Mouse (Mus musculus): ENCODE data around the gene Ets1.

Ets1 gene

DNA sequence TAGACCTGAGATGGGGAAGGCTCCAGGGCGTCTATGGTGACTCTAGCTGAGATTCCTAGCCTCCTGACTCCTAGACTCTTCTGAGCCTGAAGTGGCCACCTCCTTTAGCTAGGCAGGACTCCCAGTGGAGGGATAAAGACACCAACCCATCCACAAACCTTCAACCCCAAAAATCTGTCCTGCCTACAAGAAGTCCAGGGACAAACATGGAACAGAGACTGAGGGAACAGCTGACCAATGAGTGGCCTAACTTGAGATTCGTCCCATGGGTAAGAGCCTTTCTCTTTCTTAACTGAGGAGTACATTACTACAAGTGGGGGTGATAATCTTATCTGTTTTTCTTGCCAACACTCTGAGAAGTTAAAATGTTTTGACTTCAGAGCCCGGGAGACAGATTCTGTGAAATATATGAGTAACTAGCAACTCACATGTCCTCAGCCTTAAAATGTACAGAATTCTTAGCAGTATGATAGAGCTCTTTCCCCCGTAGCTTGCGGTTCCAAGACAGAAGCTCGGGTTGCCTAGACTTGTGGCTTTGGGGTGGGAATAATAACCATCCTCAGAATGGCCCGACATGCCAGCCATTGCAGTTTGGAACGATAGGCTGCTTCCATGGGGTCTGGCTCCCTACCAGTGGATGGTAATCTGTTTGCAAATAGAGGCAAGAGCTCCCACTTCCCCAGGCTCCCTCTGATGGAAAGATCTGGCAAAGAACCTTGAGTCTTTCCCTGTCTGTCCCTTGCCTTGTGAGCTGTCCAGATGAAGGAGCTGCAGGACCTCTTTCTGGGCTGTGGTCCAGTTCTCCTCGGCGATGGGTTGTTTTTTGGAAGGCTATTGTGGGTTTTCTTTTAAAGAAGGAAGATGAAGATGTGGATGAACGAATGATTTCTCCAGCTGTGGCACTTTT, 30.8 kb downstream of the Ets1 start:
- no peak for DNase-seq (ENCODE audit: low spot score)

DNA sequence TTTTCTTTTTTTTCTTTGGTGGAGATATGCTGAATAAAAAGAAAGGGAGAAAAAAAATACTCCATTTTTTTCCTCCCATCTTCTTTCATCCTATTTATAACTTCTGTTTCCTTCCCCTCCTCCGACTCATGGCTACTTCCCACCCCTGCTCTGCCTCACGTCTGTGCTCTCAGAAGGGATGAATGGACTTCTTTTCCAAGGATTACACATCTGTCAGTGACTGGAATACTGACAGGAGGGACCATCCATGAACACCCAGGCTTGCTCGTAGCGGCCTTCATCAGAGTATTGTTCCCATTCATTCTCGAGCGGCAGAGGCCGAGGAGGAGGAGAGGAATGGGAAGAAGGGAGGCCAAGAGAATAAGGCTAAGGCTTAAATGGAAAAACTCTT, 31.5 kb downstream of the Ets1 start:
- DNase-seq (ENCODE audit: low spot score) = no peak

DNA sequence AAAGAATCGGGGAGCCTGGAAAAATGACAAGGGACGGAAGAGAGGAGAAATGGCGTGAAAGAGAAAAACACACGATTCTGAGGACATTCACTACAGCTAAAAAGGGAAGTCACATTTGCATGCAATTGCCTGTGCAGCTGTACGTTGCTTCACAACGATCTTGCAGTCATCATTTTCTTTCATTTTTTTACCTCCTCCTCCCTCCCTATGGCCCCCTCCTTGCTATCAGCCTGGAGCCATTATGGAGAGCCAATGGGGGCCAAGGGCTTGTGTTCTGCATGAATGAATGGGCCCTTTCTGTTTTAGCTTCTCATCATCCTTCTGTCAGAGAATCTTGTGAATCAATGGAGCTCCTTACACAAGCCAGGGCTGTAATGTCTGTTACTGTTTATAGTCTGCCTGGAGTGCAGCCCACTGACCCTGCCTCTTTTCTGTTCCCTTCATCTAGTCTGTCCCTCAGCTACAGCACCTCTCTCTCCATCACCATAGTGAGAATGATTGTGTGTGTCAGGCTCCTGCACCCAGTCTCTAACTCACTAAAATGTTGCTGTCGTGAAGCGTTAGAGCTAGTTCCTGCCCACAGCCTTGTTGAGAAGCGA, 32.2 kb downstream of the Ets1 start:
- DNase-seq (ENCODE audit: low spot score) = no peak

DNA sequence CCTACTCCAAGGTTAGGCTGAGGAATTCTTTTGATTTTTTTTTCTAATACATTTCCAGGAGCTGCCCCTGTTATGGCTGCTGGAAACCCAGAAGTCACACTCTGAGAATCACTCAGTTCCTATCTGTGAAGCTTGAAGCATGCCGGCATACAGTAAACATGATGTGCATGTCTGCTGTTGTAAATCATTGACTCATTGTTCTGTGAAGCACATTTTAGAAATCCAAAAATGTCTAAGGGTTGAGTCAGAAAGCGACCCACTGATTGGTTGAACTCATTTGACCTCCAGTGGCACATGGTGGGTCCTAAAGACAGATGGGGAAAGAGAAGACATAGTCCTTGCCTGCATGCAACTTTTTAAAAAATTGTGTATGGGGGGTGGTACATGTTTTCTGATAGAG, 33.4 kb downstream of the Ets1 start:
- DNase-seq (ENCODE audit: low spot score) = no peak

DNA sequence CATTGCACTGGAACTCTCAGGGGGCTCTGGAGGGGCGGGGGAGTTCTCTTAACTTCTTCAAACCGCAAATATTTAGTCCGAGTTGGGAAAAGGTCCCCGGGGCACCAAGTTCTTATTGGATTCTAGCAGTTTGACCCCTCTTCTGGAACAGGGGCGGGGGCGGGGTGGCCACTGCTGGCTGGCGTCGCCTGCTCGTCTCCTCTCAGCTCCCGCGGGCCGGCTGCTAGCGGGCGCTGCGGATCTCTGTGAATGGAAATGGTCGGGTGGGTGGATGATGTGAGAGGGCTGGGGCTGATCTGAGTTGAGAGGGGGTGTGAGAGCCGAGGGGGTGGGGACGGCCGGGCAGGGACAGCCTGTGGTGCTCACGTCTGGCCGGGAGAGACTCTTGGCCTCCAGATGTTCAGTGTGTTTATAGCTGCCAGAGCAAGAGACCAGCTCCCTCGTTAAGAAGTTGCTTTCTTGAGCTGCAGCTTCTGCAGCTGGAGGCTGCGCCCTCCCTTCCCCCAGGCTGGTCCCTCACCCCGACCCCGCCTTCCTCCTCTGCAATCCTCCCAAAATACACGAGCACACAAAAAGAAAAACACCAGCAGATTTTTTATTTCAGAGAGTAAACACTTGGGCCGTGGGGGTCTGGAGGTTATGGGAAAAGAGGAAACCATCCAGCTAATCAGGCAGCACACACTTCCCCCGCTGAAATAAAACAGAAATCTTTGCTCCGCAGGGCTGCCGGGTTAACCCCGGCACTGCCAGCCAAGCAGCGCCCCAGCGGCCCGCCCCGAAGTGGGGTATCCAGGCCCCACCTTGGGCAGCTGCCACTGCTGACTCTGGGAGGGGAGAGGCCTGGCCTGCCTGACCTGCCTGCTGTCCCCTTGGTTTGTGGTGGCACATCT, 36.2 kb downstream of the Ets1 start:
- DNase-seq (ENCODE audit: low spot score) = no peak

DNA sequence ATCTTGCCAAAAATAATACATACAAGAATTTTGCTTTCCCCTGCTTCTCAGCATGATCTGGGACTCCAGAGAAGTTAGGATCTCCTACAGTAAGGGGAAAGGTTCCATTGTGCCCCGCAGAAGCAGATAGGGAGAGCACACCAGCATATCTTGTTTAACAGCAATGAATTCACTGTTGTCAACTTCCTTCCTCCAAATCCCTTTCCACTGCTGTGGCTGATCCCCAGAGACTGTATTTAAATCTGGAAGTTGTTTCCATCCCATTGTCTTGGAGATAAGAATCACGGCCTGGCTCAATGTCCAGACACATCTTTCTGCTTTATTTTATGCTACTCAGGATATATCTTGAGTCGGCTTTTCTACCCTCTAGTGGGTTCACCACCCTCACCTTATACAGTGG, 37.9 kb downstream of the Ets1 start:
- DNase-seq (ENCODE audit: low spot score) = no peak

DNA sequence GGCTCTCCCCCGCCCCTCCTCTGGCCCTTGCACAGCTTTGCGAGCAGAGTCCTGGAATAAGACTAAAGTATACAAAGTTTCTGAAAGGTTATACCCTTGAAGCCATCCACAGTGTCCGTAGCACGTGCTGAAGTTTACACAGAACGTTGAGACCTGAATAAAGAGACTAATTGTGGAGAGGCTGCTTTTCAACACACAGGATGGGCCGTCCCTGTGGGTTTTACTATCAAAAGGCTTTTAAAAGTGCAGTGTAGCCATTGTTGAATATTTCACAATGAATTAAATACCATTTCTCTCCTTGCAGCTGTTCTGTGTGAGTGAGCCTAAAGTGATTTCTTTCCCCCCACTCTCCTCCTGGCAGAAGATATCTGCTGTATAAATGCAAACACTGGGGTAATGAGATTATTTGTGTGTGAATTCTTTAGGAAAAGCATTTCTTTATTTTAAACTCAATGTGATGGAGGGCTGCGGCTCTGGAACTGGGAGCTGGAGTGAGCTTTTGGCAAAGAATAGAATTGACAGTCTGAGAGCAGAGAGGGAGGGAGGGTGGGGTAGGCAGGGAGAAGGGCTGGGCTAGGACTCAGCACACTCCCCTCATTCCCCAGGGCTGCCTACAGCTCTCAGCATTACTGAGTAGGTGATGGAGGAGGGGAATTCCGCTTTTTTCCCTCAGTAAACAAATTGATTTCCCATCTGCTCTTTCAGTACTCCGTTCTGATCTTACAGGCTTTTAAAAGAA, 39.8 kb downstream of the Ets1 start:
- DNase-seq (ENCODE audit: low spot score) = no peak

DNA sequence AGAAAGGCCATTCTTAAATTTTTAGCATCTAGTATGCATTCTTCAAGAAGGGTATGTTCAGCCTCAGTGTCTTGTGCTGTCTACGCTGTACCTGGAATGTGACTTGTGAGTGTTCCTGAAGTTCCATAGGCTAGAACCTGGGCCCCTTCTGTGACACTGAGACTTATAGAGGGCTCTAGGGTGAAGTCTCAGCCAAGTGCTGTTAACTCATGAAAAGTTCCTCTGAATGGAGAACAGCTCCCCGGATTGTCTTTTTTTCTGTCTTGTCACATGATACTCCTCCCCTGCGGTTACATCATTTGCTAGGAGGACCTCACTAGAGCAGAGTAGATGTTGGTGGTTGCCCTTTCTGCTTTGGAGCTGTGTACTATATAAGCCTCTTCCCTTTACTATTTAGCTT, 40.5 kb downstream of the Ets1 start:
- DNase-seq (ENCODE audit: low spot score) = no peak

DNA sequence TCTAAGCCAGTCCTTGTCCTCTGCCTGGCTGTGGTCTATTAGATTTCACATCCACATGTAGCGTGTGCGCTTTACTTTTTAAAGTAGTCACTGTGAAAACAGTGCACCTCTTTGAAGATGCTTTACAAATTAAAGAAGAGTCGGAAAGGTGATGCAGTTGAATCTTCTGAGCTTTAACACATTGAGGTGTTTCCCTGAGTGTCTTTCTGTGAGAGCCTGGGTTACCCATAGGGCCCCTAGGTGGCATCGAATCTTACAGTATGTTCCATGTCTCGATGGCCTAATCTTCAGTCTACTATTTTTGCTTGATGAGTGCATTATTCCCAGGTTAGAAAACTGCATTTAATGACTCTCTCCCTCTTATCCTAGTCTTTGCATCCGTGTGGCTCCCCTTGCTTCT, 41.6 kb downstream of the Ets1 start:
- no peak for DNase-seq (ENCODE audit: low spot score)

DNA sequence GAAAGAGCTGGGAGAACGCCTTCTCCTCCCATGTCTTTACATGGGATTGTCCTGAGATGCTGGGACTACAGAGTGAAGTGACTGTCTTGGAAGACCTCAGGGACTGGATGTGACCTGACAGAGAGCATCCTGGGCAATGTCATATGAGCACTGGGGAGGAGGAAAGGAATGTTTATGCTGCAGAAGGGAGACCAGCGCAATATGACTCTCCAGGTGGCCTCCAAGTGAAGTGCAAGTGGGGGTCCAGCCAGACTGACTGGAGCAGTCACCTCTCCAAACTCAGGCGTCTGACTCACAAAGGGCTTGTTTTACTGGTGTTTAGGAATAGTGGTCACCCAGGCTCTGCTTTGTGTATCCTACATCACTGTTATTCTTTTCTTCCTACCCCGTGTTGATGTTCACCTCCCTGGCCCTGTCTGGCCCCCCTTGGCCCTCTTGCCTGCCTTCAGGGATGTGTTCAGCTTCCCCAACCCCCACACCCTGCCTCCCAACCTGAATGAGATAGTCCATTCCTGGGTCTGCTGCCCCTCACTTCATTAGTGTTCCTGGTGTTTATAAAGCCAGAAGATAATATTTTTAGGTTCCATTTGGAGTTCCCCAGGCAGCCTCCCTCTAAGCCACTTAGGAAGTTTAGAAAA, 42.2 kb downstream of the Ets1 start:
- no peak for DNase-seq (ENCODE audit: low spot score)

DNA sequence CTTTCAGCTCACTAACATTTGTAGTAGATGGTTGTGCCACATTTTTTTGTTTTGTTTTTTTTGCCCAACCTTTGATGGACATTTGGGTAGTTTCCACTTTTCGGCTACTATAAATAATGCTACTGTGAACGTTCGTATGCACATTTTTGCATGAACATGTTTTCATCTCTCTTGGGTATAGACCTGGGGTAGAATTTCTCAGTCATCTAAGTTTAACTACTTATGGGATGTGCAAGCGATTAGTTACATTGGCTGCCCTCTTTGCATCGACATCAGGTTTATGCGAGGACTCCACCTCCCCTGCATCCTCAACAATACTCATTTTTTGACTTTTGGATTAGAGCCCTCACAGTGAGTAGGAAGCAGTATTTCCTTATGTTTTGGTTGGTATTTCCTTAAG, 43.5 kb downstream of the Ets1 start:
- DNase-seq (ENCODE audit: low spot score) = no peak

DNA sequence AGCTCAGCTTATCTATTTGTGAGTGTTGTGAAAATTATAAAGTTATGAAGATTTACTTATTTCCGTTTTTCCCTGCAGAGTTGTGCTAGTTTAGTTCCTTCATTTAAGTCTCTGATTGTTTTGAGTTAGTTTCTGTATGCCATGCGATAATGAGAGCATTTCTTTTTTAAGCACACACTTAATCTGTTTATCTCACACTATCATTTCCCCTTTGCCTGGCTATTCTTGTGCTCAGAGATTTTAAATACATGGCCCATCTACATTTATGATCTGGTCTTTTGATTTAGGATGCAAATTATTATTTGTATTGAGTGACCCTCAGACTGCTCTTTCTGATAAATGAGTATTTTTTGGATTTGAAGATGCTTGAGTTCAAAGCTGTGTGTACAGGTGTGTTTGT, 44.2 kb downstream of the Ets1 start:
- no peak for DNase-seq (ENCODE audit: low spot score)

DNA sequence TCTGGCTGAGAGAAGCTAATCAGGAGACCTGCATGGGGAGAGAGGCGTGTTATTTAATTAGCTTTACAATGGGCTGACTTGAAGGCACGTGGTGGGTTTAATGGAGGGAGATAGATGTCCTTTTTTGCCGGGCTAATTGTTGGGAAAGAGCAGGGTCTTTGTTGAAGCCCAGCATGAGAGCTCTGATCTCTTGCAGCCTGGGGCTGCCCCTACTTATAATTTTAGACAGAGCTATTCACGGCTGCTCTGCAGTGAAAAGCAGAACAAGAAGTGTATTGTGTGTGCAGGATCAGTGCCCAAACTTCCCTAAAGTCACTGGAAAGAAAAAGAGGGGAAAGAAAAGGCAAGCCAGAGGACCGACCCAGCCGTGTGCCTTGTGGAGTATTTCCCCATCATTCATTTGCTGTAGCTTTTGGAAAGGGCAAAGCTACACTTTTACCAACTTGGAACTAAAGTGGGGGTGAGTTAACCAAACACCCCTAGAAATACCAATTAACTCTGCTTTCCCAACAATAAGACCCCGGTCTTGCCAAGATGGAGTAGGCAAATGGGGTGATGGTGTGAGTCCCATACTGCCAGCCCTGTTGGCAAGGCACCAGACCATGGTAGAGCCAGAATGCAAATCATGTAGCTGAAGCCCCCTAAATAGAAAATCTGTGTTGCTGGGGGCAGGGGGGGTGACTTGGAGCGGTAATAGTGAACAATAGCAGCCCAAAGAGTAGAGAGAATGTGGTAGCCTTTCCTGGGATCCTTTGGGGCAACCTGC, 50.0 kb downstream of the Ets1 start:
- no peak for DNase-seq (ENCODE audit: low spot score)

DNA sequence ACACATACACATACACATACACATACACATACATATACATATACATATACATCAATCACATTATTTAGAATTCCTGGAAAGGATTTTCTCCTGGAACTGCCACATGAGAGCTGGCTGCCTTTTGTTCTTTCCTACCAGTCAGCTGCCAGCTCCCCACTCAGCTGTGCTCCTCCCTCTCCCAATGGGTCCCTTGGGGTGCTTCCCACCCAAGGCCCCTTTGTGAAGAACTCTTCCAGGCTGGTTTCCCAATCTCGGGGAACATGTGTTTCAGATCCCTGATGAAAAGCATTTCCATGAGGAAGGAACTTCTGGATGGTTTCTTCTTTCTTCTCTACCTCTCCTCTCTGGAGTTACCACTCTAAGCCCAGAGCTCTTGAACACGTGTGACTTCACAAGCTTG, 52.3 kb downstream of the Ets1 start:
- DNase-seq (ENCODE audit: low spot score) = no peak

DNA sequence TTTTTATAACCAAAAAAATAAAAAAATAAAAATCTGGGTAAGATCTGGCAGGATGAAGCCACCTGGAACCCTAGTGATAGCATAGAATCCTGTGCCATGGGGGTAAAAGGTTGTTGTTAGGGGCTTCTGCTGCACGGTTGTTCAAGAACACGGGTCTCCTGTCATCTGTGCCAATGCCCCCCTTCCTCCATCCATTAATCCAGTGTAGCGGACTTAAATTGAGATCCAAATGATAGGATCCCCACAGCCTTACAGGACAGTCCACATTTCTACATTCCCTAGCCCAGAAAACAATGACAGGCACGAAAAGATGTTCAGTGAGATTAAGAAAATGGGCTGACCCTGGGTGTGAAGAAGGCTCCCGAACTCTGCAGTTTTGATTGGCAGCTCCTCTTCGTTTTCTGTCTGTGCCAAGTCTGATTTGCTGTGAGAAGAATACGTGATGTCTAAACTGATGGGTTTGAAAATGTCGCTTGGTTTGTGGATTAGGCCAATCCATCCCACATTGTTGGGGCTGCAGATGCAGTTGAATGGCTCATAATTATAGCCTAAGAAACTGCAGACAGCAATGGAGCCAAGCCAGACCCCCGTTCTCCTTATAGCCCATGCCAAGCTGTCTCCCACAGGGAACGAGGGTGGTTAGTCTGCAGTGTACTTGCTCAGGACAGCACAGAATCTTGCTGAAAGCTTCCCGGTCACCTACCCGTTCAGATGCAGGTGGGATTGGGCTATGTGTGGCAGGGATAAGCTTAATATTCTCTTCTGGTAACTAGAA, 55.3 kb downstream of the Ets1 start:
- no peak for DNase-seq (ENCODE audit: low spot score)

DNA sequence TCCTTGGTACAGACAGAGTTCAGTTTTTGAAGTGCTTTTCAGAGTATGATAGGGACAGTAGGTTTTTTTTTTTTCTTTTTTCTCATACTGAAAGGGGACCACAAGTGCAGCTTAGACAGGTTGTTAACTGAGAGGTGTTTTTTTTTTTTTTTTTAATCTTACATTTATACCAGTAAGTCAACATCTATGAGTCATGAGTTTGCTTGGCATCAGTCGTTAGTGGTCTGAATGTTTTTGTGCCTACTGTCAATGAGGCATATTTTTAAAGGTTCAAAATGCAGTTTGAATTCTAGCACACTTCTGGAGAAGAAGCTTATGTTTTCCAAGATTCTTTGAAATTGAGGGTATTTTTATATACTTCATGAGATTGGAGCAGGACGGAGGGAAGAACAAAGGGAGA, 56.9 kb downstream of the Ets1 start:
- DNase-seq (ENCODE audit: low spot score) = no peak

DNA sequence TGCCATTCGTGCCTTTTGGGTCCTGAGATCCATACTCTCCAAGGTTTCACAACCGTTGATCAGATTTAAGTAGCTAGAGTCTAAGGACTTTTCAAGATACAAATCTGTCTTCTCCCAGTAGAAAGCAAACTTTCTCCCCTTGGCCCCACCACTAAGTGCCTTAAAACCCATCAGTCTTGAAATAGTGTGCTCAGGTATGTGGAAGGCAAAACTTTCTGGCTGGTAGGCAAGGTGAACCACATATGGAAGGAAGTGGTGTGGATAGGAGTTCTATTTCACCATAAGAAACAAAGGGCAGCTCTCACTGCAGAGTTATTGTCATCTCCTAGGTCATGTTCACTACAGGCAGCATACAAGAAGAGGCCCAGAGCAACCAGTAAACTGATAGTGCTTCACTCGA, 57.4 kb downstream of the Ets1 start:
- DNase-seq (ENCODE audit: low spot score) = no peak

DNA sequence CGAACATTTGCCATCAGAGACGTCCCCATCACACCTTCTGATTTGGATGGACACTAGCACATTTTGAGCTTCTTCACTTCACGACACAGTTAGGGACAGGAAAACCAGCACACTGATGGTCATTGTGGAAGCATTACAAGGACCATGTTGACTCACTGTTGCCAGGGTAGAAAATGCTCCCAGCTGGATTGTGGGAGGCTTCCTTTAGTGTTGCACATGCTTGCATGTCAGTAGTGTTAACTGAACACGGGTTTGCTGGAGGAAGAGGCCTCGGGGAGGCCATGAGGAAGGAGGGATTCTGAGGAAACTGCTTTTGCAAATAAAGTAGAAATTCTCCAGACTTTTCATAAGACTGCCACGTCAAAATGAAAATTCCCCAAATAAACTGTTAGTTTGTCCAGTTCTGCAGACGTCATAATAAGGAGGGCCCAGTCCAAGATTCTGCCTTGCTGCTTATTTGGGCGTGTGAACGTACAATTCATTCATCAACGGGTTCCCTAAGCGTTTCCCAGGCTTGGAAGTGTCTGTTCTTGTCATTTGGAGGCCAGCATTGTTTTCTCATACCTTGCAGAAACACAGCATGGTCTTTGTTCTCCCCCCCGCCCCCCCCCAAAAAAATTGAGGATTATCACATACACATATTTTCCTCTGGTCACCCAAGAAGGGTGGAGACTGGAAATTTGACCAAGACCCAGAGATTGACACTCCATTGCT, 58.2 kb downstream of the Ets1 start:
- DNase-seq (ENCODE audit: low spot score) = no peak

DNA sequence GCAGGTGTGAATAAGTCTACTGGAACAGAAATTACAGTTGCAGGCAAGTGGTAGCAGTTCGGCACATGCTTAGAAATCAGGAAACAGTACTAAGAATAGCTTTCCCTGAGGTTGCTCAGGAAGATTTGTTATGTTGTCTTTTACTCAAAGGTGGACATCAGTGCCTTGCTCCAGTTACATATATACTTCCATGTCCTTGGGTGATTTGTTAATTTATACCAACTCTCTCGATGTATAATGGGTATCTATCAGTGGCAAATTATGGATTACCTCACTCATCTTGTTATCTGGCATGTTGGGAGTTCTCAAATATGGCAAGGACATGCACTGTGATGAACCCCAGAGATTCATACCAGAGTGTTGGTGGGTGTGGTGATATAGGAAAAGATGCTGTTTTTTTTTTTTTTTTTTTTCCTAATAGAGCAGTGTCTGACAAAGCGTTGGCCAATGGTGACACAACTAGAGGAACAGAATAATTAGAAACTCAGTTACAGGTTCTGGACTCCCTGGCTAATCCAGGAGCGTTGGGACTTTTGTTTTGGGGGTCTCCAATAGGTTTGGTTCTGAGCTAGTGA, 59.0 kb downstream of the Ets1 start:
- DNase-seq (ENCODE audit: low spot score) = no peak
